Mouse (Mus musculus): Measurements from ENCODE around the gene Stra6. TPM values are rescaled to one million over a fixed set of nuclear protein-coding genes. Genes with fewer than 3 reads are reported as not detected.

Gene Stra6
- total RNA-seq, 2 experiments from 2014 or later: 1.2 to 2.1 TPM

Other genes starting within 250 kb of the Stra6 start
- gene Arid3b, start 227.0 kb upstream of the Stra6 start, total RNA-seq (2021): 1 to 10 TPM; 3.8 to 6.7 TPM
- 10 to 100 TPM; 68.5 to 87.0 TPM for gene Ubl7, start 152.8 kb upstream of the Stra6 start, total RNA-seq (2021)
- 10 to 100 TPM in 1 of 2 experiments, 1 to 10 TPM in 1; 7.5 to 22.3 TPM for gene Sema7a, start 123.7 kb upstream of the Stra6 start, total RNA-seq (2021)
- 1,000 to 10,000 TPM; 6,616 to 8,202 TPM for gene Cyp11a1, start 57.4 kb upstream of the Stra6 start, total RNA-seq (2021)
- under 1 TPM in 1 of 2 experiments, not detected in 1; 0.99 TPM for gene Ccdc33, start 55.0 kb downstream of the Stra6 start, total RNA-seq (2021)
- 10 to 100 TPM; 23.7 to 32.1 TPM for gene Islr, start 140.5 kb downstream of the Stra6 start, total RNA-seq (2021)
- 1 to 10 TPM; 2.3 to 3.3 TPM for gene Islr2, start 140.5 kb downstream of the Stra6 start, total RNA-seq (2021)
- 10 to 100 TPM; 22.4 to 24.2 TPM for gene Pml, start 186.0 kb downstream of the Stra6 start, total RNA-seq (2021)
- 10 to 100 TPM; 15.7 to 19.2 TPM for gene Stoml1, start 189.4 kb downstream of the Stra6 start, total RNA-seq (2021)
- gene Loxl1, start 249.4 kb downstream of the Stra6 start, total RNA-seq (2021): 10 to 100 TPM; 22.9 to 33.9 TPM

Data from adrenal gland, postnatal 36 days (tissue).